Mouse (Mus musculus): ENCODE measurements around the gene Ubap1l. TPM values are rescaled to one million over a fixed set of nuclear protein-coding genes. Genes with fewer than 3 reads are reported as not detected.
"Not testable (repeated sequence)": the region's sequence is repeated elsewhere in the genome, so short reads cannot be mapped to it uniquely, and the experiment has no call there.

The Ubap1l gene
- polyA plus RNA-seq, 1 experiment from 2014 or later = not detected

DNA sequence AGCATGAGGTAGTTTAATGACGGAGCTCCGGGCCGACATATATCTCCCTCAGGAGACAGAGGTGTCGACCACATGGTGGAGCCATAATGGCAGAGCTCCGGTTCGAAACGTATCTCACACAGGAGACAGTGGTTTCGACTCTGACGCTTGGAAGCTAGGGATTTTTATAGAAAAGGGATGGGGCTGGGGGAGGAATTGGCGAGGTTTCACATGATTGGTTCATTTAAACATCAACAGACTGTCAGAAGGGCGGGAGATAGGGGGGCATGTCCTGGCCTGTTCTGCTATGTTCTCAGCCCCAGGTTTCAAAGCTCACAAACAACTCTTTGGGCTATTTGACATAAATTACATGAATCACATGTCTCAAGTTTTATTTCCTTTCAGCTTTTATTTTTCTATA is 15.4 kb upstream of the Ubap1l start:
- not testable (repeated sequence) for ATAC-seq (ENCODE audit: low read depth); H3K27me3 ChIP-seq (ENCODE audit: control insufficient read depth, insufficient read depth, low read depth, low read length); H3K9me3 ChIP-seq (replicated peaks; ENCODE audit: control insufficient read depth, low read length); H3K36me3 ChIP-seq (ENCODE audit: control insufficient read depth, insufficient read depth)
- peak overlapping the region; percentile 97 for H3K4me3 ChIP-seq (ENCODE audit: low read depth, low read length)
- peak overlapping the region; percentile 95 for H3K27ac ChIP-seq (ENCODE audit: low read length)
- WGBS (ENCODE audit: insufficient replicate concordance) = 75% methylated on average over 11 of the region's 11 CpGs
- peak overlapping the region; percentile 95 for H3K9ac ChIP-seq (ENCODE audit: low read depth, low read length)
- peak overlapping the region; percentile 95 for H3K4me2 ChIP-seq (ENCODE audit: low read depth, low read length)
- peaks cover 12% of the 10 kb centered on the region for H3K4me1 ChIP-seq (ENCODE audit: control insufficient read depth, low read depth, low read length)

DNA sequence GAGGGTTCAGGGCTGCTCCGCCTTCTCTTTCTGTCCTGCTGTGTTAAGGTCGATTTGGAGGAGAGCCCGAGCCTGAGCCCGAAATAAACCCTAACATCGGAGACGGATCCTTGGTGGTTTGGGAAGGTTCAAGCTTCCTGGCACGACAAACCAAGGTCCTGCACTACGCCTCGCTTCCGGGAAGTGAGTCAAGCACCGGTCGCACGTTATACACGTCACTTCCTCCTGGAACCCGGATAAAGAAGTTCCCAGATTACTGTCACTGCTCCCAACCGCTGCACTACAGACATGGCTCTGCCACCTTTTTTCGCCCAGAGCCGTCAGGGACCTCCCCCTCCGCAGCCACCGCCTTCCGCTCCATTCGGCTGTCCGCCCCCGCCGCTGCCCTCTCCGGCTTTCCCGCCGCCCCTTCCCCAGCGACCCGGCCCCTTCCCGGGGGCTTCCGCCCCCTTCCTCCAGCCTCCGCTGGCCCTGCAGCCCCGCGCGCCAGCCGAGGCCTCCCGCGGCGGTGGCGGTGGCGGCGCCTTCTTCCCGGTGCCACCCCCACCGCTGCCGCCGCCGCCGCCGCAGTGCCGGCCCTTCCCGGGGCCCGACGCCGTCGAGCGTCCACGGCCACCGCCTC is 14.9 kb upstream of the Ubap1l start, which contains the start of gene Pdcd7:
Gene Pdcd7 (plus strand): TSS at position 251 of the 622 bp plus-strand sequence.
- peak; percentile 92 for ATAC-seq (ENCODE audit: low read depth)
- H3K27ac ChIP-seq (ENCODE audit: low read length) = peak within 1 kb of the TSS; percentile 95
- H3K36me3 ChIP-seq (ENCODE audit: control insufficient read depth, insufficient read depth) = no peaks in the 10 kb centered on the region
- H3K27me3 ChIP-seq (ENCODE audit: control insufficient read depth, insufficient read depth, low read depth, low read length) = no peaks in the 10 kb centered on the region
- WGBS (ENCODE audit: insufficient replicate concordance) = under 1% methylated on average over 53 of the region's 59 CpGs
- peak within 1 kb of the TSS; percentile 97 for H3K4me3 ChIP-seq (ENCODE audit: low read depth, low read length)
- peak within 1 kb of the TSS; percentile 95 for H3K9ac ChIP-seq (ENCODE audit: low read depth, low read length)
- peak within 1 kb of the TSS; percentile 95 for H3K4me2 ChIP-seq (ENCODE audit: low read depth, low read length)
- peaks cover 12% of the 10 kb centered on the region for H3K4me1 ChIP-seq (ENCODE audit: control insufficient read depth, low read depth, low read length)
- no peaks in the 10 kb centered on the region for H3K9me3 ChIP-seq (replicated peaks; ENCODE audit: control insufficient read depth, low read length)

DNA sequence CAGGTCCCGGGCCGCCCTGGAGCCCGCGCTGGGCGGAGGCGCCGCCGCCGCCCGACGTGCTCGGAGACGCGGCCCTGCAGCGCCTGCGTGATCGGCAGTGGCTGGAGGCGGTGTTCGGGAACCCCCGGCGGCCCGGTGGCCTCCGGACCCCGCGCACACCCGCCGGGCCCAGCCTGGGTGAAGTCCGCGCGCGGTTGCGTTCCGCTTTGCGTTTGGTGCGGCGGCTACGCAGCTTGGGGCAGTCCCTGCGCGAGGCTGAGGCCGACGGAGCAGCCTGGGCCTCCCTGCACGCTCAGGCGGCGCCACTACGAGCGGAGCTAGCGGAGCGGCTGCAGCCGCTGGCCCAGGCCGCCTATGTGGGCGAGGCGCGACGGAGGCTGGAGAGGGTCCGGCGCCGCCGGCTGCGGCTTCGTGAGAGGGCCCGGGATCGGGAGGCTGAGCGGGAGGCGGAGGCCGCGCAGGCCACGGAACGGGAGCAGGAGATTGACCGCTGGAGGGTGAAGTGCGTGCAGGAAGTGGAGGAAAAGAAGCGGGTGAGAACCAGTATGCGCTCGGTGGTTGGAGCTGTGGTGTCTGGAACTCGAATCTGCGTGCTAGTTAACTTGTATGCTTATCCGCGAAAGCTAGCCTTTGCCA is 14.2 kb upstream of the Ubap1l start:
- peaks cover 12% of the 10 kb centered on the region for H3K4me1 ChIP-seq (ENCODE audit: control insufficient read depth, low read depth, low read length)
- H3K9ac ChIP-seq (ENCODE audit: low read depth, low read length) = peak overlapping the region; percentile 95
- under 1% methylated on average over 76 of the region's 77 CpGs for WGBS (ENCODE audit: insufficient replicate concordance)
- no peaks in the 10 kb centered on the region for H3K27me3 ChIP-seq (ENCODE audit: control insufficient read depth, insufficient read depth, low read depth, low read length)
- no peaks in the 10 kb centered on the region for H3K9me3 ChIP-seq (replicated peaks; ENCODE audit: control insufficient read depth, low read length)
- peak overlapping the region; percentile 97 for H3K4me3 ChIP-seq (ENCODE audit: low read depth, low read length)
- H3K27ac ChIP-seq (ENCODE audit: low read length) = peak overlapping the region; percentile 95
- peak; percentile 79 for ATAC-seq (ENCODE audit: low read depth)
- H3K4me2 ChIP-seq (ENCODE audit: low read depth, low read length) = peak overlapping the region; percentile 95
- no peaks in the 10 kb centered on the region for H3K36me3 ChIP-seq (ENCODE audit: control insufficient read depth, insufficient read depth)

DNA sequence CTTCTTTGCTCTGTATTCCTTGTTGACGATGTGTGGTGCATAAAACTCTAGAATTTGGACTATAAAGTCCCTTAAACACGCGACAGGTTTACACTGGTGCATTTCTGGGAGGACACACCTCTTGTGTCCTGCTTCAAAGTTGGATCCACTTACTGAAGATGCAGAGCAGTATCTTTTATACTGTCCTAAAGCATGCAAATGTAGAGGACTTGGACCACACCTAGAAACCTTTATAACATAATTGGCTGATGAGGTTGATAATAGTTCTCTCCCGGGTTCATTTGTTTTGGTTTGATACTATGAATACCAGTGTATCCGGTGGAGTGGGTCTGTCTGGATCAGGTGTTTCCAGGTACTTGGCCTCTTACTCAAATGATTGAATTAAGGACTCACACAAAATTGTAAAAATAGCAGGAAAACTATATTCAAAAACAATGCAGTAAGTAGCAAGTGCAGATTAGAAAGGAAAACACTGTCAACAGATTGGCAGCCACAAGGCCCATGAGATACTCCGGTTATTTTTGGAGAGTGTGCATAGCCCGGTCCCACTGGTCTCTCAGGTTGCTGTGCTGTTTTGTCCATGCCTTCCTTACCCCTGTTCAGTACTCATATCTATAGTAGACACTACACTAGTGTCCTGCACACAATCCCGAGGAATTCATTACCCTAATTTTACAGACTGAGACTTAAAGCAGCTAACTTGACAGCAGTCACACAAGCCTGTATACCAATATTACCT is 13.6 kb upstream of the Ubap1l start:
- H3K4me2 ChIP-seq (ENCODE audit: low read depth, low read length) = peak overlapping the region; percentile 95
- peaks cover 12% of the 10 kb centered on the region for H3K4me1 ChIP-seq (ENCODE audit: control insufficient read depth, low read depth, low read length)
- H3K4me3 ChIP-seq (ENCODE audit: low read depth, low read length) = peak overlapping the region; percentile 97
- H3K36me3 ChIP-seq (ENCODE audit: control insufficient read depth, insufficient read depth) = no peaks in the 10 kb centered on the region
- peak overlapping the region; percentile 95 for H3K9ac ChIP-seq (ENCODE audit: low read depth, low read length)
- 23% methylated on average over 8 of the region's 8 CpGs for WGBS (ENCODE audit: insufficient replicate concordance)
- H3K27ac ChIP-seq (ENCODE audit: low read length) = peak overlapping the region; percentile 95
- H3K27me3 ChIP-seq (ENCODE audit: control insufficient read depth, insufficient read depth, low read depth, low read length) = no peaks in the 10 kb centered on the region
- ATAC-seq (ENCODE audit: low read depth) = no peak
- no peaks in the 10 kb centered on the region for H3K9me3 ChIP-seq (replicated peaks; ENCODE audit: control insufficient read depth, low read length)

DNA sequence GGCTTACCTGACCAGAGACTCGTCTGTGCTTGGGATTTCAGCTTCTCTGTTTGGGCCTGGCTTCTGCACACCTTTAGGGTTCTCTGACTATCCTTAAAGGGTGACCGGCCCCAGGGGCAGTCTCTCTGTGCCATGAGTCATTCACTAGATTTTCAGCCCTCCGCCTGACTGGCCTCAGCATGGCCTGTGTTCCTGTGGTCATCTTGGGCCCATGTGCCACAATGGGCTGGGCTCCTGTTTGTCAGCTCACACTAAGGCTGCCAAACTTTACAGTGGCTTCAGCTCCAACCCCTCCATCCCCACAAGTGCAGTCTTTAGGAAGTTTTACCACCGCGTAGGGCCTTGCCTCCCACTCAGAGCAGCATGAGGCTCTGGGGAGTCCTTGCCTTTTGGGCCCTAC is 7.6 kb upstream of the Ubap1l start:
- Histone ChIP-seq H3K4me2 (ENCODE audit: low read depth, low read length) (no peak overlapping the region), H3K4me3 (ENCODE audit: low read depth, low read length) (no peak overlapping the region), H3K27ac (ENCODE audit: low read length) (no peak overlapping the region), H3K4me1 (ENCODE audit: control insufficient read depth, low read depth, low read length) (peaks cover 4% of the 10 kb centered on the region; the same call in 1 of the 2 replicates), H3K36me3 (ENCODE audit: control insufficient read depth, insufficient read depth) (peaks cover 3% of the 10 kb centered on the region), H3K9me3 (replicated peaks; ENCODE audit: control insufficient read depth, low read length) (no peaks in the 10 kb centered on the region), H3K9ac (ENCODE audit: low read depth, low read length) (no peak overlapping the region), H3K27me3 (ENCODE audit: control insufficient read depth, insufficient read depth, low read depth, low read length) (no peaks in the 10 kb centered on the region)
- WGBS (ENCODE audit: insufficient replicate concordance) = 79% methylated on average over 5 of the region's 5 CpGs
- ATAC-seq (ENCODE audit: low read depth) = no peak

DNA sequence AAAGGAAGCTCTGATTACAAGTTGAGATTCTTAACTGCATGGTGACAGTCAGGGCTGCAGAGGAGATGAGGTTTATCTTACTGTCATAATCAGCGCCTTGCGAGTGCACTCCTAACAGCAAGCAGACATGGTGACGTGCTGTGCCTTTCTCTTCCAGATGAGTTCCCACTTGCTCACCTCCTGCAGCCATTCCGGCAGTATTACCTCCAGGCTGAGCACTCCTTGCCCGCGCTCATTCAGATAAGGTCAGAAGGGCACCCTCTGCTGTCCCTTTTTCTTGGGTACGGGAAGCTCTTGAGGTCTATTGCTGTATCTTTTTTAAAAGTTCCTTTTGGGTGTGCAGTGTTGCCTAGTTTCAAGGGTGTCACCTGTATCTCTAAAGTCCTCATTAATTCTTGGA is 4.3 kb upstream of the Ubap1l start:
- Histone ChIP-seq H3K4me2 (ENCODE audit: low read depth, low read length) (no peak overlapping the region), H3K27me3 (ENCODE audit: control insufficient read depth, insufficient read depth, low read depth, low read length) (no peaks in the 10 kb centered on the region), H3K4me1 (ENCODE audit: control insufficient read depth, low read depth, low read length) (peaks cover 6% of the 10 kb centered on the region; the same call in 1 of the 2 replicates), H3K9ac (ENCODE audit: low read depth, low read length) (no peak overlapping the region), H3K4me3 (ENCODE audit: low read depth, low read length) (no peak overlapping the region), H3K9me3 (replicated peaks; ENCODE audit: control insufficient read depth, low read length) (no peaks in the 10 kb centered on the region), H3K36me3 (ENCODE audit: control insufficient read depth, insufficient read depth) (peaks cover 18% of the 10 kb centered on the region), H3K27ac (ENCODE audit: low read length) (no peak overlapping the region)
- no peak for ATAC-seq (ENCODE audit: low read depth)
- 75% methylated on average over 7 of the region's 7 CpGs for WGBS (ENCODE audit: insufficient replicate concordance)

DNA sequence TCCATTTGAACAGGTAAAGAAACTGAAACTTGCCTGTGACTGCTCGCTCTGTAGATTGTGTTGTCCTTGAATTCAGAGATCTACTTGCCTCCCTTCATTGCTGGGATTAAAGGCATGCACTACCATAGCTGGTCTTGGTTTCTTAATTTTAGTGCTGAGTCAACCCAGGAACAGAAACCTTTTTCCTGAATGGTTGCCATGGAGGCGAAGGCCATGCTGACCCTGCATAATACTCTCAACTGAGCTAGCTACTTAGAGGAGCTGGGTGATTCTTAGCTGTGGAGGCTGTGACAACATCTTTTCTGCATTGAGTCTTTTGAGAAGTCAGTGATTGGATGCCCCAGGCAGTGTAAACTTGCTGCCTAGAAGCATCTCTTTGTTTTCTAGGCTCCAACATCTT is 3.9 kb upstream of the Ubap1l start:
- no peaks in the 10 kb centered on the region for H3K27me3 ChIP-seq (ENCODE audit: control insufficient read depth, insufficient read depth, low read depth, low read length)
- no peaks in the 10 kb centered on the region for H3K9me3 ChIP-seq (replicated peaks; ENCODE audit: control insufficient read depth, low read length)
- H3K4me3 ChIP-seq (ENCODE audit: low read depth, low read length) = no peak overlapping the region
- ATAC-seq (ENCODE audit: low read depth) = no peak
- H3K36me3 ChIP-seq (ENCODE audit: control insufficient read depth, insufficient read depth) = peaks cover 18% of the 10 kb centered on the region
- H3K4me2 ChIP-seq (ENCODE audit: low read depth, low read length) = no peak overlapping the region
- H3K9ac ChIP-seq (ENCODE audit: low read depth, low read length) = no peak overlapping the region
- no peak overlapping the region for H3K27ac ChIP-seq (ENCODE audit: low read length)
- WGBS (ENCODE audit: insufficient replicate concordance) = 82% methylated on average over 2 of the region's 2 CpGs
- H3K4me1 ChIP-seq (ENCODE audit: control insufficient read depth, low read depth, low read length) = peaks cover 6% of the 10 kb centered on the region; the same call in 1 of the 2 replicates

DNA sequence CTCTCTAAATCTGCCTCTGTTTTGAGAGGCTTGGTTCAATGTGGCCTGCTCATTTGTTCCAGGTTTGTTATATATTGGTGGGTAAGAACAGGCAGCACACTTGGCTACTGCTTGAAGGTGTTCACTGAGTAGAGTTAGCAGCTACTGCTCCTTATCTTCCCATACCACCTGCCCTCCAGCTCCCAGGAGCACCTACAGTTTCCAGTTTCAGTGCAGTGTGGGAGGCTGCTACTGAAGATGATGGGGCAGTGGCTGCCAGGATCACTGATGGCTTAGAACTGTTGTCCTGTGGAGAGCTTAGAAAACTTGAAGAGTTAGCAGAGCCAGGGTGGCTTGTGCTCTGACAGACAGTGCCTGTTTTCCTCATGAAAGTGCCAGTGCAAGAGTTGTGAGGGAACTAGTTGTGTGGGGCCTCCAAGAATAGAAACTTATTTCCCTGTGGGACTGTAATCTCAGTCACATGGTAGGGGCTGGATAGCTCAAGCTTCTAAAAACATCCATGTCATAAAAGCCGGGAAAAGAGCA is 1.8 kb upstream of the Ubap1l start:
- no peaks in the 10 kb centered on the region for H3K9me3 ChIP-seq (replicated peaks; ENCODE audit: control insufficient read depth, low read length)
- H3K9ac ChIP-seq (ENCODE audit: low read depth, low read length) = no peak overlapping the region
- H3K4me1 ChIP-seq (ENCODE audit: control insufficient read depth, low read depth, low read length) = peaks cover 6% of the 10 kb centered on the region; the same call in 1 of the 2 replicates
- H3K27ac ChIP-seq (ENCODE audit: low read length) = peak overlapping the region; percentile 60
- no peaks in the 10 kb centered on the region for H3K27me3 ChIP-seq (ENCODE audit: control insufficient read depth, insufficient read depth, low read depth, low read length)
- 69% methylated on average over 1 of the region's 1 CpGs for WGBS (ENCODE audit: insufficient replicate concordance)
- peak; percentile 87 for ATAC-seq (ENCODE audit: low read depth)
- no peak overlapping the region for H3K4me3 ChIP-seq (ENCODE audit: low read depth, low read length)
- H3K36me3 ChIP-seq (ENCODE audit: control insufficient read depth, insufficient read depth) = peaks cover 18% of the 10 kb centered on the region
- no peak overlapping the region for H3K4me2 ChIP-seq (ENCODE audit: low read depth, low read length)
